Mouse (Mus musculus) CH12.LX (cell line): ENCODE data around the gene Fam198a. TPM values are rescaled to one million over a fixed set of nuclear protein-coding genes. Genes with fewer than 3 reads are reported as not detected.

ENCODE experiments used
- DNase-seq: peaks from one replicate; pipeline ENCODE4 v3.0.0-alpha.2; 2013; ENCODE audit errors: extremely low read depth
- H3K27ac ChIP-seq: 2 replicates; pipeline ENCODE4 v1.5.1; 2012; ENCODE audit warnings: low read depth, mild to moderate bottlenecking, control low read depth, moderate library complexity; ENCODE audit not compliant: insufficient read depth
- H3K27me3 ChIP-seq: replicated peaks from 2 replicates; pipeline ENCODE3; 2012; ENCODE audit warnings: inconsistent platforms
- H3K36me3 ChIP-seq, 2 experiments: replicated peaks in 1 of 2; 2 replicates each; pipeline versions ENCODE3 to v1.6.1; 2012; ENCODE audit warnings: inconsistent platforms in 1 of 2, low read length in 1 of 2, mild to moderate bottlenecking in 1 of 2, mixed read lengths in 1 of 2, moderate library complexity in 1 of 2; ENCODE audit not compliant: control insufficient read depth in 1 of 2, insufficient read depth in 1 of 2
- H3K4me1 ChIP-seq, 2 experiments: 2 replicates each; pipeline ENCODE4 v1.6.1; 2012; ENCODE audit warnings: inconsistent platforms in 1 of 2, moderate library complexity in 1 of 2; ENCODE audit not compliant: insufficient read depth in 2 of 2, control insufficient read depth in 1 of 2
- H3K4me2 ChIP-seq: 2 replicates; pipeline ENCODE4 v1.6.1; 2012; ENCODE audit warnings: low read depth, mild to moderate bottlenecking, control low read depth; ENCODE audit not compliant: poor library complexity, insufficient read depth, severe bottlenecking
- H3K4me3 ChIP-seq, 3 experiments: fragments of 150-350 bp in 1 of 3; sonication (generic) in 1 of 3; replicated peaks in 1 of 3; 2 replicates each; pipeline versions ENCODE3 to v1.5.1; 2011 to 2012; ENCODE audit warnings: low read depth in 2 of 3, low read length in 2 of 3, mild to moderate bottlenecking in 2 of 3, moderate library complexity in 2 of 3, control low read depth in 1 of 3, improper control_type of control experiment in 1 of 3, inconsistent platforms in 1 of 3, mixed read lengths in 1 of 3; ENCODE audit not compliant: poor library complexity in 1 of 3
- H3K79me2 ChIP-seq: replicated peaks from 2 replicates; pipeline ENCODE4 v1.6.1; 2012; ENCODE audit warnings: mild to moderate bottlenecking, moderate library complexity; ENCODE audit not compliant: control insufficient read depth, poor library complexity, insufficient read depth, severe bottlenecking; ENCODE audit errors: extremely low read depth
- H3K9ac ChIP-seq: 2 replicates; pipeline ENCODE4 v1.6.1; 2012; ENCODE audit warnings: low read depth, mild to moderate bottlenecking, control low read depth, moderate library complexity; ENCODE audit not compliant: insufficient read depth
- H3K9me3 ChIP-seq: replicated peaks from 2 replicates; pipeline ENCODE3; 2012; ENCODE audit warnings: low read length, inconsistent platforms, mixed read lengths
- BHLHE40 ChIP-seq: IDR thresholded peaks from 2 replicates; pipeline ENCODE4 v1.6.1; 2011; ENCODE audit warnings: mild to moderate bottlenecking, low read depth, low read length, improper control_type of control experiment
- CHD2 ChIP-seq: IDR thresholded peaks from 2 replicates; pipeline ENCODE4 v1.6.1; 2011; ENCODE audit warnings: low read length, improper control_type of control experiment
- CTCF ChIP-seq, 2 experiments: IDR thresholded peaks in 1 of 2; conservative IDR thresholded peaks in 1 of 2; 2 replicates each; pipeline ENCODE4 v1.5.1; 2011 to 2012; ENCODE audit warnings: low read depth in 2 of 2, low read length in 2 of 2, improper control_type of control experiment in 1 of 2, inconsistent platforms in 1 of 2, mild to moderate bottlenecking in 1 of 2, moderate library complexity in 1 of 2
- E2F4 ChIP-seq: IDR thresholded peaks from 2 replicates; pipeline ENCODE4 v1.6.1; 2011; ENCODE audit warnings: low read depth, low read length, improper control_type of control experiment; ENCODE audit not compliant: insufficient replicate concordance
- ELF1 ChIP-seq: IDR thresholded peaks from 2 replicates; pipeline ENCODE4 v1.6.1; 2014; ENCODE audit warnings: low read depth, mild to moderate bottlenecking, inconsistent platforms, low read length, improper control_type of control experiment
- EP300 ChIP-seq: IDR thresholded peaks from 2 replicates; pipeline ENCODE4 v1.6.1; 2011; ENCODE audit warnings: low read length, improper control_type of control experiment
- HCFC1 ChIP-seq: IDR thresholded peaks from 2 replicates; pipeline ENCODE4 v1.6.1; 2012; ENCODE audit warnings: low read depth, mild to moderate bottlenecking, inconsistent platforms, low read length, improper control_type of control experiment
- IRF4 ChIP-seq: IDR thresholded peaks from 2 replicates; pipeline ENCODE4 v1.6.1; 2014; ENCODE audit warnings: low read depth, mild to moderate bottlenecking, inconsistent platforms, low read length, improper control_type of control experiment
- JUN ChIP-seq: IDR thresholded peaks from 2 replicates; pipeline ENCODE4 v1.6.1; 2011; ENCODE audit warnings: low read depth, mild to moderate bottlenecking, low read length, improper control_type of control experiment, moderate library complexity; ENCODE audit not compliant: insufficient read depth
- KAT2A ChIP-seq: IDR thresholded peaks from 2 replicates; pipeline ENCODE4 v1.6.1; 2012; ENCODE audit warnings: low read length, improper control_type of control experiment, inconsistent platforms; ENCODE audit not compliant: insufficient replicate concordance
- MAX ChIP-seq: IDR thresholded peaks from 2 replicates; pipeline ENCODE4 v1.6.1; 2011; ENCODE audit warnings: low read length, improper control_type of control experiment
- MAZ ChIP-seq: IDR thresholded peaks from 2 replicates; pipeline ENCODE4 v1.6.1; 2012; ENCODE audit warnings: low read depth, mild to moderate bottlenecking, inconsistent platforms, low read length, improper control_type of control experiment, moderate library complexity
- SIN3A ChIP-seq: IDR thresholded peaks from 2 replicates; pipeline ENCODE4 v1.6.1; 2012; ENCODE audit warnings: low read length, improper control_type of control experiment, inconsistent platforms
- SMC3 ChIP-seq: IDR thresholded peaks from 2 replicates; pipeline ENCODE4 v1.6.1; 2011; ENCODE audit warnings: low read depth, low read length, improper control_type of control experiment
- TBP ChIP-seq: conservative IDR thresholded peaks from 2 replicates; pipeline ENCODE4 v1.6.1; 2011; ENCODE audit warnings: low read depth, low read length, improper control_type of control experiment
- TCF12 ChIP-seq: IDR thresholded peaks from 2 replicates; pipeline ENCODE4 v1.6.1; 2014; ENCODE audit warnings: low read depth, mild to moderate bottlenecking, inconsistent platforms, low read length, improper control_type of control experiment
- UBTF ChIP-seq: IDR thresholded peaks from 2 replicates; pipeline ENCODE4 v1.6.1; 2012; ENCODE audit warnings: low read depth, mild to moderate bottlenecking, inconsistent platforms, low read length, improper control_type of control experiment, moderate library complexity
- ZC3H11A ChIP-seq: IDR thresholded peaks from 2 replicates; pipeline ENCODE4 v1.6.1; 2012; ENCODE audit warnings: low read depth, mild to moderate bottlenecking, inconsistent platforms, low read length, improper control_type of control experiment
- ZKSCAN1 ChIP-seq: IDR thresholded peaks from 2 replicates; pipeline ENCODE4 v1.6.1; 2012; ENCODE audit warnings: low read depth, inconsistent platforms, low read length, improper control_type of control experiment, borderline replicate concordance
- dilution Hi-C: fragments of 300-500 bp; cut with MboI; formaldehyde crosslinking; loops from 2 replicates; pipeline ENCODE4 v1.14.3; 2020; ENCODE audit warnings: low sequenced_read_pairs; ENCODE audit not compliant: extremely low pct_unique_long_range_greater_than_20kb, extremely low pct_ligation_motif_present
- in situ Hi-C: fragments of 300-500 bp; cut with MboI; formaldehyde crosslinking; loops from 3 replicates; pipeline ENCODE4 v1.14.3; 2019; ENCODE audit warnings: low sequenced_read_pairs, low pct_ligation_motif_present, low pct_unique_long_range_greater_than_20kb, mixed read lengths
- polyA plus RNA-seq: library from polyadenylated mRNA; unstranded; fragments of >175 nt; gene quantifications from 2 replicates; pipeline ENCODE4 v1.2.1, GENCODE M21; 2012; ENCODE audit warnings: low read depth; ENCODE audit not compliant: insufficient read length
- total RNA-seq, 2 experiments: library from RNA; depleted of rRNA; stranded (reverse); fragments of 300-350 nt in 1 of 2; fragments of >200 nt in 1 of 2; gene quantifications; 2 replicates each; pipeline ENCODE4 v1.2.3; 2012 to 2014

Fam198a gene
- total and polyA plus RNA-seq, 3 experiments: 0.40 to 0.93 (median 0.59) TPM

- in situ Hi-C loops: loop anchor here (5.0 to 25.0 kb wide), 4 partner anchors 35 to 495 kb away; partner anchors contain the start of gene Cck
- peaks cover 10% of the 10 kb centered on the region for H3K27me3 ChIP-seq
- peaks cover 14 to 42% of the 10 kb centered on the region in 2 experiments for H3K4me1 ChIP-seq
- no peak overlapping the region for H3K4me3 ChIP-seq
- H3K9me3 ChIP-seq: no peaks in the 10 kb centered on the region
- H3K9ac ChIP-seq: no peak overlapping the region
- H3K27ac ChIP-seq: no peak overlapping the region
- H3K4me2 ChIP-seq: no peak overlapping the region
- no peaks in the 10 kb centered on the region for H3K79me2 ChIP-seq
- H3K36me3 ChIP-seq: no peaks in the 10 kb centered on the region
- TF ChIP-seq TBP (no peak), MAZ (no peak), MAX (no peak), IRF4 (no peak), ZC3H11A (no peak), KAT2A (no peak)
- no peak for DNase-seq
- dilution Hi-C loops: no loop called here
Measured at GRCm38 (mm10) chr9:121982665-121983064, 31.9 kb downstream of the Fam198a start.

GRCm38 (mm10) chr9:121983504-121983903 lies 32.7 kb downstream of the Fam198a start:
- dilution Hi-C loops (no loop called here), in situ Hi-C loops (loop anchor here (5.0 to 25.0 kb wide), 4 partner anchors 36 to 496 kb away; partner anchors contain the start of gene Cck)
- Histone ChIP-seq H3K27me3 (peaks cover 6% of the 10 kb centered on the region), H3K4me2 (no peak overlapping the region), H3K4me3 (no peak overlapping the region), H3K27ac (no peak overlapping the region), H3K36me3 (no peaks in the 10 kb centered on the region), H3K4me1 (peaks cover 17 to 42% of the 10 kb centered on the region in 2 experiments), H3K9me3 (no peaks in the 10 kb centered on the region), H3K9ac (no peak overlapping the region), H3K79me2 (no peaks in the 10 kb centered on the region)
- TF ChIP-seq ELF1 (no peak), HCFC1 (no peak), ZKSCAN1 (no peak), BHLHE40 (no peak), CTCF (conservative IDR thresholded peaks at IDR 0.05 in 1 of 2, IDR thresholded peaks at IDR 0.05 in 1 of 2; ENCODE audit: low read depth in 2 of 2, low read length in 2 of 2) (peak; percentile 49 to 72), EP300 (no peak), TCF12 (no peak), E2F4 (no peak), MAX (no peak), SMC3 (peak; percentile 42), IRF4 (no peak), SIN3A (no peak), JUN (no peak), CHD2 (no peak), UBTF (no peak)
- peak; percentile 45 for DNase-seq
